Mouse (Mus musculus) ES-E14 (cell line): ENCODE measurements around the gene Smoc1. TPM values are rescaled to one million over a fixed set of nuclear protein-coding genes. Genes with fewer than 3 reads are reported as not detected.

Source experiments
- DNase-seq: peaks from one replicate; pipeline ENCODE4 v3.0.0-alpha.2; 2013; ENCODE audit warnings: low read depth, low spot score
- H3K27ac ChIP-seq: 2 replicates; pipeline ENCODE4 v1.5.1; 2012; ENCODE audit warnings: low read depth, mild to moderate bottlenecking, low read length, moderate library complexity, mixed read lengths; ENCODE audit not compliant: poor library complexity, insufficient read depth, severe bottlenecking
- H3K36me3 ChIP-seq: 2 replicates; pipeline ENCODE4 v1.6.1; 2012; ENCODE audit warnings: mild to moderate bottlenecking, low read length, moderate library complexity, mixed read lengths; ENCODE audit not compliant: control insufficient read depth, poor library complexity, insufficient read depth, severe bottlenecking
- H3K4me1 ChIP-seq, 2 experiments: fragments of 150-350 bp in 1 of 2; sonication (generic) in 1 of 2; 2 replicates each; pipeline ENCODE4 v1.6.1; 2012; ENCODE audit warnings: low read length in 2 of 2, mild to moderate bottlenecking in 1 of 2, mixed read lengths in 1 of 2; ENCODE audit not compliant: control insufficient read depth in 2 of 2, insufficient read depth in 2 of 2, poor library complexity in 1 of 2
- H3K4me3 ChIP-seq, 2 experiments: fragments of 150-350 bp in 1 of 2; sonication (generic) in 1 of 2; 2 replicates each; pipeline ENCODE4 v1.5.1; 2012; ENCODE audit warnings: low read length in 2 of 2, low read depth in 1 of 2, mild to moderate bottlenecking in 1 of 2, mixed read lengths in 1 of 2; ENCODE audit not compliant: insufficient read depth in 1 of 2, poor library complexity in 1 of 2, severe bottlenecking in 1 of 2
- H3K9ac ChIP-seq: 2 replicates; pipeline ENCODE4 v1.6.1; 2012; ENCODE audit warnings: low read depth, mild to moderate bottlenecking, low read length, mixed read lengths; ENCODE audit not compliant: poor library complexity, insufficient read depth, severe bottlenecking
- H3K9me3 ChIP-seq: fragments of 150-350 bp; sonication (generic); 2 replicates; pipeline ENCODE4 v1.6.1; 2012; ENCODE audit warnings: low read depth, mild to moderate bottlenecking, low read length; ENCODE audit not compliant: control insufficient read depth, insufficient read depth
- CHD2 ChIP-seq: IDR thresholded peaks from 2 replicates; pipeline ENCODE4 v1.6.1; 2014; ENCODE audit warnings: mild to moderate bottlenecking, low read depth, low read length, inconsistent platforms
- HCFC1 ChIP-seq: IDR thresholded peaks from 2 replicates; pipeline ENCODE4 v1.6.1; 2012; ENCODE audit warnings: low read length, inconsistent platforms, borderline replicate concordance; ENCODE audit not compliant: insufficient read depth
- MAFK ChIP-seq: IDR thresholded peaks from 2 replicates; pipeline ENCODE4 v1.6.1; 2014; ENCODE audit warnings: mild to moderate bottlenecking, low read depth, low read length, inconsistent platforms; ENCODE audit not compliant: insufficient read depth
- ZC3H11A ChIP-seq: IDR thresholded peaks from 2 replicates; pipeline ENCODE4 v1.6.1; 2012; ENCODE audit warnings: low read depth, mild to moderate bottlenecking, inconsistent platforms, low read length, borderline replicate concordance
- ZNF384 ChIP-seq: IDR thresholded peaks from 2 replicates; pipeline ENCODE4 v1.6.1; 2012; ENCODE audit warnings: low read depth, low read length, inconsistent platforms
- in situ Hi-C, 2 experiments: fragments of 600-800 bp; cut with MboI; formaldehyde crosslinking; loops; one replicate each; pipeline ENCODE4 v1.15.1; 2025; ENCODE audit warnings: low sequenced_read_pairs in 2 of 2, inconsistent platforms in 1 of 2; ENCODE audit not compliant: unreplicated experiment in 2 of 2
- total RNA-seq: library from RNA; depleted of rRNA; stranded (reverse); fragments of 300-350 nt; gene quantifications from 2 replicates; pipeline ENCODE4 v1.2.3, GENCODE M21; 2012

The Smoc1 gene
- total RNA-seq, 1 experiment: 15.3 TPM

- no peak overlapping the region for H3K27ac ChIP-seq
- TF ChIP-seq MAFK: no peak
- TF ChIP-seq ZC3H11A: no peak
- no peak for TF ChIP-seq HCFC1
- no peak for TF ChIP-seq ZNF384
- no peak for TF ChIP-seq CHD2
- H3K9me3 ChIP-seq: no peaks in the 10 kb centered on the region
- no peak overlapping the region for H3K4me3 ChIP-seq
- in situ Hi-C loops: no loop called here
- no peaks in the 10 kb centered on the region for H3K36me3 ChIP-seq
- H3K4me1 ChIP-seq: no peaks in the 10 kb centered on the region
- no peak for DNase-seq
- no peak overlapping the region for H3K9ac ChIP-seq
Observed at GRCm38 (mm10) chr12:81043616-81044015, 17.0 kb downstream of the Smoc1 start.

- Histone ChIP-seq H3K4me1 (no peaks in the 10 kb centered on the region), H3K9ac (no peak overlapping the region), H3K36me3 (no peaks in the 10 kb centered on the region), H3K4me3 (no peak overlapping the region), H3K9me3 (no peaks in the 10 kb centered on the region), H3K27ac (no peak overlapping the region)
- TF ChIP-seq ZC3H11A (no peak), ZNF384 (no peak), MAFK (no peak), HCFC1 (no peak), CHD2 (no peak)
- in situ Hi-C loops: no loop called here
- no peak for DNase-seq
Observed at GRCm38 (mm10) chr12:81046926-81047325, 20.3 kb downstream of the Smoc1 start.

DNA sequence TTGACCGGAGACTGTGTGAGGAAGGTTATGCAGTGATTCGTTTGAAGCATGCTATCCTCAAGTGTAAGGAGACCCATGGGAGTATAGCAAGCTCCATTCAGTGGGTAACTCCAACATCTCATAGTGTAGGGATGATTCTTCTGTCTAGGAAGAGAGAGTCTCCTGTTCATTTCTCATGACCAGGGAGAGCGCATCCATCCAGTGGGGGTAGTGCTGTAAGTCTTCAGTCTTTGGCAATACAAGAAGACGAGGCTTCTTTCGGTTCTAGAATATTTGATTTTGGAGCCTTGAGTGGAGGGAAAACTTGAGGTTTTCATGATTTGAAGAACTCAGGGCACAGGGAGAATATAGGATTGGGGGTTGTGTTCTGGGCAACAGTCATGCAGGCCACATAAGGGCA lies 23.1 kb downstream of the Smoc1 start:
- H3K27ac ChIP-seq: no peak overlapping the region

DNA sequence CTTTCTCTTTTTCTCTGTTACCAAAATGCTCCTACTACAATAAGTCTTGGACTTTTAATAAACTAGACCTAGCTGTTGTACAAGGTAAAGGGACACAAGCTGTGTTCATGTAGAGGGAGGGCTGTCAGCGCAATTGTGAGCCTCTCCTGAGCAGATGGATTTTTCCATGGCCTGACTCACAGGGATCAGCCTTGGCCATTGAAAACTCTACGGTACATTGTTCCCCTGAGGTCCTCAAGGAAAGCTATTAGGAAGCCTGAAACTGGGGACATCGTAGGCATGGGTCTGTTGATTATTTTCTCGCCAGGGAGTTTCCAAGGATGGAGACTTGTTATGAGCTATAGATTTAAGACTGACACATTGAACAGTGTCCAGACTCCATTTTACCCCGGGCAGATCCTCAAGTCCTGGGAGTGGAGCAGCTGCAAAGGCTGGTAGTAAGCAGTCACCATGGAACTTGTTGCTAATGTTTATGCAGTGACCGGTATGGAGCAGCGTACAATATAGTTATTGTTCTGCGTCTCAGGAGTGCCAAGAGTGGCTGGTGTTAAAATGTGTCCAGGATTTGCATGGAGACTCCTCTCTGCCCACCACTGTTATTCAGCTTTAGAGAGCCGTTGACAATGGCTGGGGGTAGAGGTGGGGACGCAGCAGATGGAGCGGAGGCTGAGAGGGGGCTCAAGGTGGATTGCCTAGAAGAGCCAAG lies 28.5 kb downstream of the Smoc1 start:
- H3K4me3 ChIP-seq: no peak overlapping the region
- no peaks in the 10 kb centered on the region for H3K4me1 ChIP-seq
- H3K9ac ChIP-seq: no peak overlapping the region
- no peaks in the 10 kb centered on the region for H3K36me3 ChIP-seq
- H3K27ac ChIP-seq: no peak overlapping the region
- in situ Hi-C loops: no loop called here
- TF ChIP-seq CHD2 (no peak), ZNF384 (no peak), HCFC1 (no peak), MAFK (no peak), ZC3H11A (no peak)
- DNase-seq: no peak
- no peaks in the 10 kb centered on the region for H3K9me3 ChIP-seq

More for the DNA sequence above, 23.1 kb downstream of the Smoc1 start:
- H3K9ac ChIP-seq: no peak overlapping the region
- H3K4me1 ChIP-seq: no peaks in the 10 kb centered on the region
- H3K36me3 ChIP-seq: no peaks in the 10 kb centered on the region
- no peak for TF ChIP-seq MAFK
- no peak for TF ChIP-seq HCFC1
- TF ChIP-seq ZNF384: no peak
- no peak for TF ChIP-seq CHD2
- no peak for TF ChIP-seq ZC3H11A
- H3K4me3 ChIP-seq: no peak overlapping the region
- in situ Hi-C loops: no loop called here
- DNase-seq: no peak
- H3K9me3 ChIP-seq: no peaks in the 10 kb centered on the region
